8 mouse cellular contexts compared by ENCODE assay signal in the genomic region with DNA sequence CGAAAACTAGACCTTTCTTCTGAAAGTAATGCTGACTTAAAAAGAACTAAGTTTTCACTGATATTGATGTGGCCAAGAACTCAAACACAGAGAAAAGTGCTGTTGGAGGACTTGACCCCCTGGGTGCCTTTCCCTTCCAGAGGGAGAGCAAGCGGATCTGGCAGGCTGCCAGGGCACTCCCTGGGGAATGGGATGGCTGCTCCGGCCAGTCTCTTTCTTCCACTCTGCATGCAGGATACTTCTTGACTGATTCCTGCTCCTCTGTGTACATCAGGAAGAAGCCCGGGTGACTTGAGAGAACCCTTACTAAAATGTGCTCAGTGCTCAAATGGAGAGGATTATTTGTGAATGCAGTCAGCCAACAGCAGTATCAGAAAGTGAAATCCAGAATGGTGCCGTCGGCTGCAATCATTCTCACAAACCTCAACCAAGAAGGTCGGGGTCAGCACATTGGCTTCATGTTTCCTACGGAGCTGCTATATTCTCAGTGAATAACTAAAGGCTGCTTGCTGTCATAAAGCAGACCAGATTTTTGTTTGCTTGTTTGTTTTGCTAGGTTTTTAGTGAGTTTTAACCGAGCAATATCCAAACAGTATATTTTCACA.
DNase-seq lines count a peak whose midpoint lies in the region; ATAC-seq lines count a peak whose summit lies in the region.

No protein-coding gene starts in this region.

- H3K36me3 ChIP-seq in hindbrain, embryonic 13.5 days: no peaks in the 10 kb centered on the region
- H3K36me3 ChIP-seq in hindbrain, embryonic 10.5 days: peaks cover 17% of the 10 kb centered on the region
- peaks cover 5% of the 10 kb centered on the region; the same call in 1 of the 2 replicates for H3K36me3 ChIP-seq in kidney, embryonic 16.5 days (ENCODE audit: insufficient read depth, low read length)
- no peaks in the 10 kb centered on the region for H3K36me3 ChIP-seq in midbrain, embryonic 16.5 days (ENCODE audit: control insufficient read depth, insufficient read depth, low read length)
- no peaks in the 10 kb centered on the region for H3K36me3 ChIP-seq in forebrain, embryonic 11.5 days (ENCODE audit: control insufficient read depth, insufficient read depth, low read length)

- no peaks in the 10 kb centered on the region for H3K9me3 ChIP-seq in hindbrain, embryonic 13.5 days
- no peaks in the 10 kb centered on the region for H3K9me3 ChIP-seq in hindbrain, embryonic 10.5 days
- no peaks in the 10 kb centered on the region for H3K9me3 ChIP-seq in kidney, embryonic 16.5 days (ENCODE audit: low read length)
- no peaks in the 10 kb centered on the region for H3K9me3 ChIP-seq in midbrain, embryonic 16.5 days (replicated peaks; ENCODE audit: control insufficient read depth, low read length, poor library complexity, severe bottlenecking)
- H3K9me3 ChIP-seq in forebrain, embryonic 11.5 days (ENCODE audit: control insufficient read depth, low read length): no peaks in the 10 kb centered on the region

- no peak for DNase-seq in hindbrain, embryonic 10.5 days (ENCODE audit: low spot score)
- peak; percentile 82 to 92 for DNase-seq in adrenal gland, postnatal 36 days
- DNase-seq in heart, adult 18-20 months: peak; percentile 86 to 89
- no peak for DNase-seq in thymus, postnatal 10 days (ENCODE audit: low spot score in 2 of 2)
- DNase-seq in forebrain, embryonic 11.5 days (ENCODE audit: low spot score): no peak

- H3K27me3 ChIP-seq in hindbrain, embryonic 13.5 days: no peaks in the 10 kb centered on the region
- H3K27me3 ChIP-seq in hindbrain, embryonic 10.5 days (ENCODE audit: insufficient read depth, poor library complexity, severe bottlenecking): no peaks in the 10 kb centered on the region
- no peaks in the 10 kb centered on the region for H3K27me3 ChIP-seq in kidney, embryonic 16.5 days (ENCODE audit: insufficient read depth, low read length)
- H3K27me3 ChIP-seq in midbrain, embryonic 16.5 days (ENCODE audit: control insufficient read depth, insufficient read depth, low read depth, low read length): no peaks in the 10 kb centered on the region
- H3K27me3 ChIP-seq in forebrain, embryonic 11.5 days (ENCODE audit: control insufficient read depth, insufficient read depth, low read length): no peaks in the 10 kb centered on the region

- no peak overlapping the region for H3K4me2 ChIP-seq in hindbrain, embryonic 13.5 days
- H3K4me2 ChIP-seq in kidney, embryonic 16.5 days (replicated peaks; ENCODE audit: low read depth, low read length): peak overlapping the region; percentile 20
- no peak overlapping the region for H3K4me2 ChIP-seq in midbrain, embryonic 16.5 days (ENCODE audit: low read length)
- no peak overlapping the region for H3K4me2 ChIP-seq in forebrain, embryonic 11.5 days (ENCODE audit: low read depth, low read length, severe bottlenecking)

- H3K4me3 ChIP-seq in hindbrain, embryonic 13.5 days: no peak overlapping the region
- H3K4me3 ChIP-seq in hindbrain, embryonic 10.5 days: no peak overlapping the region
- H3K4me3 ChIP-seq in kidney, embryonic 16.5 days (ENCODE audit: low read length): no peak overlapping the region
- no peak overlapping the region for H3K4me3 ChIP-seq in midbrain, embryonic 16.5 days (ENCODE audit: low read depth, low read length)
- H3K4me3 ChIP-seq in forebrain, embryonic 11.5 days (ENCODE audit: low read depth, low read length): no peak overlapping the region

- 51% methylated on average over 9 of the region's 9 CpGs for WGBS in hindbrain, embryonic 13.5 days
- 51% methylated on average over 9 of the region's 9 CpGs for WGBS in hindbrain, embryonic 10.5 days
- WGBS in kidney, embryonic 16.5 days: 17% methylated on average over 9 of the region's 9 CpGs
- WGBS in midbrain, embryonic 16.5 days: 42% methylated on average over 9 of the region's 9 CpGs
- WGBS in forebrain, embryonic 11.5 days: 59% methylated on average over 9 of the region's 9 CpGs

- peaks cover 22% of the 10 kb centered on the region; the same call in 1 of the 2 replicates for H3K4me1 ChIP-seq in hindbrain, embryonic 13.5 days (replicated peaks)
- H3K4me1 ChIP-seq in hindbrain, embryonic 10.5 days (replicated peaks): peaks cover 26% of the 10 kb centered on the region
- peaks cover 31% of the 10 kb centered on the region for H3K4me1 ChIP-seq in kidney, embryonic 16.5 days (ENCODE audit: insufficient read depth, low read length)
- H3K4me1 ChIP-seq in midbrain, embryonic 16.5 days (ENCODE audit: control insufficient read depth, insufficient read depth, low read length): 0 out of 2 replicates have a peak, but pooled peaks cover 7% of the 10 kb centered on the region
- no peaks in the 10 kb centered on the region for H3K4me1 ChIP-seq in forebrain, embryonic 11.5 days (replicated peaks; ENCODE audit: control insufficient read depth, insufficient read depth, low read length)

- no peak for ATAC-seq in hindbrain, embryonic 13.5 days (ENCODE audit: low FRiP score)
- peak; percentile 83; the same call in 1 of the 2 replicates for ATAC-seq in kidney, embryonic 16.5 days (ENCODE audit: low FRiP score, low TSS enrichment)
- ATAC-seq in midbrain, embryonic 16.5 days: no peak
- ATAC-seq in forebrain, embryonic 11.5 days (replicated peaks; ENCODE audit: low FRiP score): no peak

- H3K27ac ChIP-seq in hindbrain, embryonic 13.5 days: peak overlapping the region; percentile 44
- H3K27ac ChIP-seq in hindbrain, embryonic 10.5 days: no peak overlapping the region; the same call in 1 of the 2 replicates
- peak overlapping the region; percentile 65 for H3K27ac ChIP-seq in kidney, embryonic 16.5 days (ENCODE audit: low read length)
- no peak overlapping the region; the same call in 1 of the 2 replicates for H3K27ac ChIP-seq in midbrain, embryonic 16.5 days (ENCODE audit: low read length)
- no peak overlapping the region for H3K27ac ChIP-seq in forebrain, embryonic 11.5 days (ENCODE audit: low read depth, low read length)

- no peak overlapping the region for H3K9ac ChIP-seq in hindbrain, embryonic 13.5 days
- peak overlapping the region; percentile 29; the same call in 1 of the 2 replicates for H3K9ac ChIP-seq in kidney, embryonic 16.5 days (replicated peaks; ENCODE audit: low read length)
- H3K9ac ChIP-seq in midbrain, embryonic 16.5 days (ENCODE audit: low read depth, low read length): 0 out of 2 replicates have a peak overlapping the region, but pooled peaks have one; percentile 6
- no peak overlapping the region for H3K9ac ChIP-seq in forebrain, embryonic 11.5 days (ENCODE audit: low read length)

Comparison
In these comparisons a context has a peak if more than half of its experiments do, and no peak if none do; other contexts are left out.
1. H3K27ac ChIP-seq: peak in hindbrain, embryonic 13.5 days (single experiment) and kidney, embryonic 16.5 days (single experiment); none in hindbrain, embryonic 10.5 days (single experiment), midbrain, embryonic 16.5 days (single experiment) and forebrain, embryonic 11.5 days (single experiment).
2. H3K9ac ChIP-seq: peak in kidney, embryonic 16.5 days (single experiment) and midbrain, embryonic 16.5 days (single experiment); none in hindbrain, embryonic 13.5 days (single experiment) and forebrain, embryonic 11.5 days (single experiment).
3. DNase-seq: peak in adrenal gland, postnatal 36 days (2 of 2) and heart, adult 18-20 months (2 of 2); none in hindbrain, embryonic 10.5 days (single experiment), thymus, postnatal 10 days (0 of 2) and forebrain, embryonic 11.5 days (single experiment).